Mouse (Mus musculus) neutrophil, adult 5-6 weeks (primary cell): ENCODE data around the gene Olfr1393. TPM values are rescaled to one million over a fixed set of nuclear protein-coding genes. Genes with fewer than 3 reads are reported as not detected.
"Not testable (repeated sequence)": the region's sequence is repeated elsewhere in the genome, so short reads cannot be mapped to it uniquely, and the experiment has no call there.

ENCODE experiments used
- ATAC-seq: fragments of 151-379, 151-347 bp; 2 replicates; pipeline ENCODE4 v1.8.0; 2017; ENCODE audit warnings: mild to moderate bottlenecking, moderate TSS enrichment; ENCODE audit not compliant: insufficient number of reproducible peaks, poor library complexity, low FRiP score, severe bottlenecking; ENCODE audit errors: extremely low read depth
- total RNA-seq: library from RNA; stranded (forward); fragments of 200-1000 nt; gene quantifications from 2 replicates; pipeline ENCODE4 v1.2.3, GENCODE M21; 2017

Olfr1393 gene
- total RNA-seq, 1 experiment from 2014 or later, result 0.23 TPM

DNA sequence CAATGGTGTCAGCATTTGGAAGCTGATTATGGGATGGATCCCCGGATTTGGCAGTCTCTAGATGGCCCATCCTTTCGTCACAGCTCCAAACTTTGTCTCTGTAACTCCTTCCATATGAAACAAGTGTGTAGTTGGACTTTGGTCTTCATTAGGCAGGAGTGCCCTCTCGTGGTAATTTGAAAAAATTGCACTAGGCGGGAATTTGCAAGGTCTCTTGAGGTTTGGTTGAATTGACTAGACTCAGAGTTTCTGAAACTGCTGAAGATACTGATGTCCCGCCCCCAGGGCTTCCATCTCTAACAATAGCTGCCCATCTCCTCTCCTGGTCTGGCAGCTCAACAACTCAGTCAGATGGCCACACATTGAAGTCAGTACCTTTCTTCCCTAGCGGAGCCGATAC, 6.8 kb upstream of the Olfr1393 start:
- ATAC-seq, result peak; percentile 74

DNA sequence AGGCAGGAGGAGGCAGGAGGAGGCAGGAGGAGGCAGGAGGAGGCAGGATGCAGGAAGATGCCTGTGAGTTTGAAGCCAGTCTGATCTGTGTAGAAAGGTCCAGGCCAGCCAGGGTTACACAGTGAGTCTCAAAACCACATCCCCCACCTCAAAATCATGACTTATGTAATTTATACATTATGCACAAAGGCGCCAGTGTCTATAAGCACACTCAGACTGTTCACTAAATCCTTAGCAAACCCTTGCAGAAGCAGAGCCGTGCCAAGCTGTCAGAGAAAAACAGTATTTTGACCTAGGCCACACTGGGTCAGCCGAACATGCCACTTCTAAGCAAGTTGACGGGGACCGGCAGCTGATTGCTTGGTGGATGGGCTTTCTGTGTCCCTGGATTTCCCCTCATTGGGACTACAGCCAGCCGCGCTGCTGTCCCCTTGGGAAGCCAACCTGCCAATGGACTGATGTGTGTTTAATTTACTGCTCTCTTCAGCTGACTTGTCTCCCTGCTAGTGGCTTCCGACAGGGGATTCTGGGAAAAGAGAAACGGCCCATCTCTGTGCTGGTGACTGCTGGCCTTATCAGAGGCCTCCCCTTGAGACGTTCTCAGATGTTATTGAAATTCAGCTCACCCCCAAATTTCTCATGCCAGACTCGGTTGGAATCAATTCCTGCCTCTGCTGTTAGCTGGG, 4.1 kb upstream of the Olfr1393 start:
- ATAC-seq, result no peak

DNA sequence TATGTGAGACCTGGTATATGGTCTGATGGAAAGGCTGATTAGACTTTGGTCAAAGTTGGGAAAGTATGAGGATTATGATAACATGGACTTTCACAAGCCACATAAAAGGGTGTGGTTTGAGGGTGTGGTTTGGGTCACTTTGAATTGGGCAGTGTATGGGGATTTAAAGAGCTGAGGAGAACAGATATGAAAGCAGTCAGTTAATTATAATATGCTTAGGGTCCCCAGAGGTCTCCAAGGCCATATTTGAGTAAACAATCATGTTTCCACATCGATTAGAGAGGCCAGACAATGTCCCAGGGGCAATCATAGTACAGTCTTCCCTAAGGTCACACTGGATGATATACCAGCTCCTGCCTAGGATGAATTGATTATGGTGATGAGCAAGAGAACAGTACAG, 6.9 kb downstream of the Olfr1393 start, which contains the start of gene Olfr1392:
Gene Olfr1392, plus strand, starts transcription at position 301 of the 400 bp plus-strand sequence.
- ATAC-seq, result not testable (repeated sequence)

DNA sequence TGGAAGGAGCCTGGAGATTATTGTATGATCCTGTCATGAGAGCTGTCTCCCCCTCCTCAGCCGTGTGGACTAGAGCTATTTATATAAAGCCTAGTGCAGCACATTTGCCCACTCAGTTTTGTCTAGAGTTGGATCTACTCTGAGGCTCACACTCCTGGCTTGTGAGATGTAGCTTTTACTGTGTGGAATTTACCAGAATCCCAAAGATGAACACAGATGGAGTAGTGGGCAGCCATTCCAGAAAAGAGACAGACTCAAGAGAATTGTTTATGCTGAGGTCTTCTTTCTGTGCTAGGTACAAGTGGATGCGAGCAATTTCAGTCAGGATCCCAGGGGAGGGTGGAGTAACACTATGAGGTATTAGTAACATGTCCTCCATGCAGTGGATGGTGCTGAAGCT, 9.1 kb downstream of the Olfr1393 start:
- no peak for ATAC-seq

DNA sequence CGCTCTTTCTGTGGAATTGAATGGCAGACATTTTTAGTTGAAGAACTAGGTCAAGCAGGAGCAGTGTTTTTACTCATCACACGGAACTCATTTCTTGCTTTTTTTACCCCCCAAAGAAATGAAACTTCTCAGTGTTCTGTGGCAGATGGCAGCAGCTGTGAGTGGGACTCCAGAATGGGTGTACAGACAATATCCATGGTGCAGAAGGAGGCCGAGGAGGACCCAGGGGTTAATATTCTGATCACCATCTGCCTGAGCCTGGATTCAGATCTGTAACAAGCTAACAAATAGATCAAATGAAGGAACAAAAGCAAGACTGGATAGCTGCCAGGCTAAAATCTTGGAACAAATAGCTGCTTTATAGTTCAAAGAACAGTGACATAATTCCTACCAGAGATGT, 14.7 kb downstream of the Olfr1393 start:
- ATAC-seq, result no peak

- ATAC-seq, result no peak
These were observed 26.3 kb downstream of the Olfr1393 start, which contains the start of gene Olfr10 for GRCm38 (mm10) chr11:49304441-49304840. TSS of gene Olfr10 (plus strand) at chr11:49304741.

GRCm38 (mm10) chr11:49308547-49308946, 30.4 kb downstream of the Olfr1393 start:
- not testable (repeated sequence) for ATAC-seq

- ATAC-seq, result no peak
These were observed 44.3 kb downstream of the Olfr1393 start, which contains the start of gene Olfr1391 for GRCm38 (mm10) chr11:49322442-49322841. TSS of gene Olfr1391 (plus strand) at chr11:49322742.

DNA sequence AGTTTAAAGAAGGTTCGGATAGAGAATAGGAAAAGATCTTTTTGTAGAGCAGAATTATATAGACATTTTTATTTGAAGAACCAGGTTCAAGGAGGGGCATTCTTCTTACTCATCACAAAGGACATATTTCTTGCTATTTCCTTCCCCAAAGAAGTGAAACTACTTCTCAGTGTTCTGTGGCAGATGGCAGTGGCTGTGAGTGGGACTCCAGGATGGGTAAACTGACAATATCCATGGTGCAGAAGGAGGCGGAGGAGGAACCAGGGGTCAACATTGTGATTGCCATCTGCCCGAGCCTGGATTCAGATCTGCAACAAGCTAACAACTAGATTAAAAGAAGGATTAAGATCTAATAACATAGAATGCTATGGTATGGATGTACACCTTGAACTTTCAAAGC, 48.6 kb downstream of the Olfr1393 start:
- ATAC-seq, result no peak

GRCm38 (mm10) chr11:49329686-49330085, 51.6 kb downstream of the Olfr1393 start:
- no peak for ATAC-seq

Other genes with a start within 250 kb of the Olfr1393 start
- 335 and 370 TPM in 2 replicates for gene 9930111J21Rik2, start 227.1 kb upstream of the Olfr1393 start, total RNA-seq
- gene Tgtp2, start 214.1 kb upstream of the Olfr1393 start, total RNA-seq, result 76.6 and 92.3 TPM in 2 replicates
- gene Ifi47, start 201.7 kb upstream of the Olfr1393 start, total RNA-seq, result 36.2 and 38.1 TPM in 2 replicates
- not detected in 2 replicates for gene Olfr1396, start 163.4 kb upstream of the Olfr1393 start, total RNA-seq
- not detected in 2 replicates for gene Olfr1395, start 136.0 kb upstream of the Olfr1393 start, total RNA-seq
- gene Olfr1394, start 123.9 kb upstream of the Olfr1393 start, total RNA-seq, result not detected in 2 replicates
- gene Btnl9, start 91.1 kb upstream of the Olfr1393 start, total RNA-seq, result 0.12 and 0.37 TPM in 2 replicates
- 91.8 and 106 TPM in 2 replicates for gene Zfp62, start 75.0 kb upstream of the Olfr1393 start, total RNA-seq
- 118 and 134 TPM in 2 replicates for gene Mgat1, start 34.1 kb upstream of the Olfr1393 start, total RNA-seq
- gene Olfr1392, start 7.0 kb downstream of the Olfr1393 start, total RNA-seq, result 0.49 and 0.58 TPM in 2 replicates
- gene Olfr10, start 26.4 kb downstream of the Olfr1393 start, total RNA-seq, result not detected in 2 replicates
- not detected in 2 replicates for gene Olfr1391, start 44.4 kb downstream of the Olfr1393 start, total RNA-seq
- gene Olfr1390, start 56.9 kb downstream of the Olfr1393 start, total RNA-seq, result not detected in 2 replicates
- not detected in 2 replicates for gene Olfr1389, start 144.8 kb downstream of the Olfr1393 start, total RNA-seq
- gene Olfr1388, start 158.3 kb downstream of the Olfr1393 start, total RNA-seq, result 1.5 and 1.9 TPM in 2 replicates
- gene Olfr1387, start 177.0 kb downstream of the Olfr1393 start, total RNA-seq, result not detected in 2 replicates
- not detected in 2 replicates for gene Olfr1386, start 186.7 kb downstream of the Olfr1393 start, total RNA-seq
- 0.35 and 0.37 TPM in 2 replicates for gene Olfr1385, start 210.8 kb downstream of the Olfr1393 start, total RNA-seq
- gene Olfr1384, start 228.4 kb downstream of the Olfr1393 start, total RNA-seq, result not detected in 2 replicates
- 0.12 TPM in 1 of 2 replicates, not detected in the other for gene Olfr1383, start 241.3 kb downstream of the Olfr1393 start, total RNA-seq
- gene Olfr1382, start 249.9 kb downstream of the Olfr1393 start, total RNA-seq, result not detected in 2 replicates